Mouse (Mus musculus) cerebellum, adult 2 months (tissue): ENCODE measurements around the gene Habp2. TPM values are rescaled to one million over a fixed set of nuclear protein-coding genes. Genes with fewer than 3 reads are reported as not detected.
A peak's percentile ranks its signal among the peaks of the same experiment; 100 is the strongest.

ENCODE experiments used
- DNase-seq, 2 experiments: peaks; one replicate each; pipeline ENCODE4 v3.0.0; 2021
- H3K27ac ChIP-seq: fragments of 200-500 bp; 2 replicates; pipeline ENCODE4 v1.5.1; 2012; ENCODE audit warnings: low read length, control low read depth, inconsistent platforms; ENCODE audit not compliant: insufficient read depth
- H3K27me3 ChIP-seq: fragments of 200-500 bp; 2 replicates; pipeline ENCODE4 v1.6.1; 2012; ENCODE audit warnings: inconsistent platforms, mild to moderate bottlenecking, low read length, moderate library complexity; ENCODE audit not compliant: control insufficient read depth, insufficient read depth
- H3K4me1 ChIP-seq: fragments of 200-500 bp; 2 replicates; pipeline ENCODE4 v1.6.1; 2011; ENCODE audit warnings: low read length; ENCODE audit not compliant: control insufficient read depth, insufficient read depth
- H3K4me3 ChIP-seq: fragments of 200-500 bp; replicated peaks from 2 replicates; pipeline ENCODE3; 2011; ENCODE audit warnings: mild to moderate bottlenecking, low read depth, low read length, control low read depth; ENCODE audit not compliant: insufficient read depth
- CTCF ChIP-seq: fragments of 200-500 bp; IDR thresholded peaks from 2 replicates; pipeline ENCODE4 v1.5.1; 2011; ENCODE audit warnings: low read depth, mild to moderate bottlenecking, control low read depth, low read length, moderate library complexity, borderline replicate concordance; ENCODE audit not compliant: insufficient read depth
- POLR2A ChIP-seq: fragments of 200-500 bp; IDR thresholded peaks from 2 replicates; pipeline ENCODE4 v1.6.1; 2011; ENCODE audit warnings: low read length, control low read depth, borderline replicate concordance; ENCODE audit not compliant: insufficient read depth
- WGBS: fragments of 180-500 bp; shearing (Covaris S2); methylation state at CpG from one replicate; pipeline ENCODE4 v1.1.7; 2018; 5-methylcytosine and 5-hydroxymethylcytosine counted together
- polyA plus RNA-seq: library from polyadenylated mRNA; depleted of rRNA; stranded (reverse); fragments of >200 nt; gene quantifications from 2 replicates; pipeline ENCODE4 v1.2.3, GENCODE M21; 2012

The Habp2 gene
- polyA plus RNA-seq, 1 experiment: not detected

DNA sequence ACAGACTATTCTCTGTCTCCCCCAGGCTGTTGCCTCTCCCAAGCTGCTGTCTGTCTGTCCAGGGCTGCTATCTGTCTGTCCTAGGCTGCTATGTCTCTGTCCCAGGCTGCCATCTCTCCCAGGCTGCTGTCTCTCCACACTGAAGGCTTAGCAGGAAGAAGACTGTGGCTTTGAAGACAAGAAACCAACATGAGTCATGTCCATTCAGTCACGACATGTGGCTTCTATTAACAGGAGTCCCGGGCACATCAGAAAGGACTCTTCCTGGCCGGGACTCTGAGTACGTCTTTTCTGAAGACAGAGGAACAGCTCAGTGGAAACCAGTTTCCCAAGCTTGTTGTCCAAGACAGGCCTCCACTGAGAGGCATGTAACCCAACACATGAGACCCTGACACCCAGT lies 1.7 kb upstream of the Habp2 start:
- no peak overlapping the region for H3K27ac ChIP-seq
- no peaks in the 10 kb centered on the region; the same call in 1 of the 2 replicates for H3K4me1 ChIP-seq
- no peak for DNase-seq
- no peak overlapping the region for H3K4me3 ChIP-seq
- no peaks in the 10 kb centered on the region for H3K27me3 ChIP-seq
- 83% methylated on average over 4 of the region's 4 CpGs for WGBS
- TF ChIP-seq CTCF (no peak), POLR2A (no peak)

DNA sequence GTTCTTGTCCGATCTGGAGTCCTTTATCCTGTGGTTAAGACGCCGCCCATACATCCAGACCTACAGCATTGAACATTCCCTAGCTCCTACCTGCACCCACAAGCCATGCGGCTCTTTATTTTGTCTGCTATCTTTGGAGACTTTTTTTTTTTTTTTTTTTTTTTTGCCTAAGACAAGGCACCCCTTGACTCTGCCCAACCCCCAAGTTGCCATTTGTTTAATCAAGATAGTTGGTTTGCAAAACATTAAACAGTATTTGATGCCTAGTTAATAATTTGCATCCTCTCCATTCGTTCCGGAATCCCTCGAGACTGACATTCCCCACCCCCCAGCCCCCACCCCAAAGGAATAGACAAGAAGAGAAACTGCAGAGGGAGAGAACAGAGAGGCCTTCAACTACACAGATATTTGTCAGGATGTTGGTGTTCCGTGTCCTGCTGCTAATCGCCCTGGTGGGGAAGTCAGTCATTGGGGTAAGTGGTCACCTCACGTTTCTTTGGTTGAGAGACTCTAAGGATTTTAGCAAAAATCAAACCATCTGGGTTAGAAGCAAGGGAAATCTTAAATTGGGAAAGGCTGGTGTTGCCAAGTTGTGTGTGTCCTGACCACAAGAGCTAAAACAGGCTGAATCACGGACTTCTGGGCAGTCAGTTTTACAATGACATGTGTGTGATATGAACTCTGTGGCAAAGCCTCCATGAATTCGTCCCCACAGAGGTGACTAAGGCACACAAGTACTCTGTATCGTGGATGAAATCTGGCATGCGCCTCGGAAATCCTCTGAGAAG lies 837 bp downstream of the Habp2 start:
- TF ChIP-seq POLR2A: no peak
- Histone ChIP-seq H3K4me1 (no peaks in the 10 kb centered on the region; the same call in 1 of the 2 replicates), H3K27me3 (no peaks in the 10 kb centered on the region), H3K27ac (no peak overlapping the region), H3K4me3 (no peak overlapping the region)
- no peak for DNase-seq
- 85% methylated on average over 15 of the region's 15 CpGs for WGBS

DNA sequence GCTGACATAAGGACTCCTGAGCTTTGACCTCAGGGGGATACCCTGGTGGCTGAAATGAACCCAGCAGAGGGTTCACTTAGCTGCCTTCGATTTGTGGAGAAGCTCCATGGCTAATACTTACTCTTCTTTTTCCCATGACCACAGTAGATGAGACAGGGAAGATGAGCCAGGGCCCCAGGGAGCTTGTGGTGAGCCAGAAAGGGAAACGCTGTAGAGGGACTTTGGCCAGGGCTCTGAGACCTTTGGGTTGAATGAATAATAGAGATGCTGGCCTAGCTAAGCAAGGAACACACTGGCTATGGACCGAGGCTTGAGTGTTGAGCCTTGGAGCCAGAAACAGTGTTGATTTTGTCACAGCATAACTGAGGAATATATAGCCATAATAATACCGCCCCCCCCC lies 1.5 kb downstream of the Habp2 start:
- Histone ChIP-seq H3K27me3 (no peaks in the 10 kb centered on the region), H3K27ac (no peak overlapping the region), H3K4me1 (no peaks in the 10 kb centered on the region; the same call in 1 of the 2 replicates), H3K4me3 (no peak overlapping the region)
- no peak for TF ChIP-seq CTCF
- TF ChIP-seq POLR2A: no peak
- 37% methylated on average over 4 of the region's 4 CpGs for WGBS
- no peak for DNase-seq

DNA sequence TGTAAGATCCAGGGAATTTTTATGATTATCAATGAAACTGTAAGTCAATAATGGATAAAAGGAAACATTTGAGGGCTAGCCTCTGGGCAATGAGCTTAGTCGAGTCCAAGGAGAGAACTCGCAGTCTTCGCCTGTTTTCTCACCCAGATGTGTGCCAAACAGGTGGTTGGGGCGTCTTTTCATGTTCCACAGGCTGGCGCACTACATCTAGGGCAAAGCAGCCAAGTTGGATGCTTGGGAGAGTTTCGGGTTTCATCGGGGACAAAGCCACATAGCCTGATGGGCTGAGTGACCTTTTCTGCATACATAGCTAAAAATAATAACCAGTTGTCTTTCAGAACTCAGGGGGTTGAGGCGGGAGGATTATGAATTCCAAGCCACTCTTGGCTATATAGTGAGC lies 2.7 kb downstream of the Habp2 start:
- Histone ChIP-seq H3K4me3 (no peak overlapping the region), H3K4me1 (no peaks in the 10 kb centered on the region; the same call in 1 of the 2 replicates), H3K27ac (no peak overlapping the region), H3K27me3 (no peaks in the 10 kb centered on the region)
- no peak for DNase-seq
- TF ChIP-seq CTCF (no peak), POLR2A (no peak)
- 84% methylated on average over 8 of the region's 8 CpGs for WGBS

DNA sequence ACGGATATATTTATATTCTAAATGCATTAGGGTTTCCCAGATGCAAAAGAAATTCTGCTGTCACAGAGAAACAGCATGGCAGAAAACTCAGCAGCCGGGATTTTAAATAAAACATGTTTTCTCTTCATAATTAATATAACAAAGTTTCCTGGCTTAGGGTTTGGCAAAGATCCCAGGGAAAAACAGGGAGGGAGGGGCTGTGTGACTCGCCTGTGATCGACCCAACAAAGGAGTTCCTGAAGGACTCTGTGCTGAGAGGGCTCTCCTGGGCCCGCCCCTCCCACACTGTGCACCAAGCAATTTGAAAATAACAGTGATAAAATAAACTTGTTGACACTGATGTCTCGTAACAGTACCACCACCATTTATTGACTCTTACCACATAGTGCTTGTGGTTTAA lies 5.0 kb downstream of the Habp2 start:
- H3K4me3 ChIP-seq: no peak overlapping the region
- no peaks in the 10 kb centered on the region for H3K27me3 ChIP-seq
- WGBS: 61% methylated on average over 6 of the region's 6 CpGs
- H3K27ac ChIP-seq: no peak overlapping the region
- no peak for TF ChIP-seq POLR2A
- TF ChIP-seq CTCF: no peak
- peaks cover 3% of the 10 kb centered on the region; the same call in 1 of the 2 replicates for H3K4me1 ChIP-seq
- DNase-seq: no peak

DNA sequence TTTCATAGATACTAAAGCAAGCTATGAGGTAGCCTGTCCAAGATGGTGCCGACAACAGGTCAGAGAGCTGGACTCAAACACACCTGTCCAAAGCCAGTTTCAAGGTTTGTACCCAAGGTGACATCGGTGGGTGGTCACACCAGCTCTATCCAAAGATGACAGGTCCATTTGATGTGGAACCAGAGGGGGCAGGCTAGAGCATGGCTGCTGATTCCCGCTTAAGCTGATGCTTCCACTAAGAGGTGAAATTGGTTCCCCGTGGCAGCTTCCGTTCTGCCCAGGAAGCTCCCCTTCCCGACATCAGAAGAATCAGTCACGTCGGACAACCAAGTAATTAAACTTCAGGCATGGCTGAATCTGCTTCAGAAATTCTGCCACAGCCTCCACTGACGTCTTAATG lies 5.4 kb downstream of the Habp2 start:
- TF ChIP-seq CTCF (no peak), POLR2A (no peak)
- 57% methylated on average over 9 of the region's 9 CpGs for WGBS
- peaks cover 3% of the 10 kb centered on the region; the same call in 1 of the 2 replicates for H3K4me1 ChIP-seq
- H3K27me3 ChIP-seq: no peaks in the 10 kb centered on the region
- H3K27ac ChIP-seq: no peak overlapping the region
- no peak overlapping the region for H3K4me3 ChIP-seq
- DNase-seq: no peak

DNA sequence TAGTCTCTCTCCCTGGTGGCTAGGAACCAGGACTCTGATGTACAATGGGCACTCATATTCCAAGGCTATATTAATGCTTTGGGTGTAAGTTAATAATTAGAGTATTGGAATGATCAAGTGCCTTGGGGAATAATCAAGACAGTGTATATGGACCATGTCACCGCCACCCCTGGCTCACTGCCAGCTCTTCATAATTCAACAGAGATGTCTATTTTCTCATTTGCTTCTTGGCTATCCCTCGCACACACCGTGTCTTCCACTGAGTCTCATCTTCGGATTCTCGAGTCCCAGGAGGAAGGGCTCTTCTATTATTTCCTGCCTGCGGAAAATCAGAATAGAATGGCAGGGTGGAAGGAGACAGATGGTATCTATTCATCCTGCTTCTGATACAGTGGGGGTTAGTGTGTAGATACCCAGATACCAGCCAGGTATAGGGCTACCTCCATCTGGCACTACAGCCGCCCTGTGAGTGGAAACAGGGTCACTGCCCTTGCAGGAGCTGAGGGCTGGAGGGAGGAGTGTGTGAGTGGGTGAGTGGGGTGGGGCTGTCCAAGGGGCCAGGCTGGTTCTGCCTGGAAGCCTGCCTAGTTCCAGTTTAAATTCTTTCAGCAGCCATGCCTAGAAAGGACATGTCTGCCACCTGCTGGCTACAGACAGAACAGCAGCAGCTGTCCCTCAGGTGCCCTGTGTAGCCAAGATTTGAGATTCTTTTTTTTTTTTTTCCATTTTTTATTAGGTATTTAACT lies 7.9 kb downstream of the Habp2 start:
- 5% methylated on average over 7 of the region's 7 CpGs for WGBS
- DNase-seq: peak; percentile 89 to 93
- Histone ChIP-seq H3K4me3 (no peak overlapping the region), H3K27ac (no peak overlapping the region), H3K27me3 (no peaks in the 10 kb centered on the region), H3K4me1 (peaks cover 3% of the 10 kb centered on the region; the same call in 1 of the 2 replicates)
- peak; percentile 78 for TF ChIP-seq CTCF
- TF ChIP-seq POLR2A: no peak

DNA sequence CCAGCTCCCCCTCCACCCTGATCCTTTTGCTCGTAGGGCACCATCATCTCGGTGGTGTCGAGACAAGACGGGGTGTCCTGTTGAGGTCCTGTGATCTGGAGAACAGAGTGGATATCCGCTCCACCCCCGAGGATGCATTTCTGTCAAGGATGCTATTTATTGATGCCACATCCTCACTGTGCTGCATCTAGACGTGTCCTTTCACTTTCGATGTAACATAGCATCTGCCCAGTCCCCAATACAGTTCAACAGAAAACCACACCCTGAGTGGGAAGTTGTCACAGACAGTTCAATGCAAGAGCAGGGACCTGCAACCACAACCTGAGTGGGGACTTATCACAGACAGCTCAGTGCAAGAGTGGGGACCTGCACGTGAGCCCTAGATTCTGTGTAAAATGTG lies 9.7 kb downstream of the Habp2 start:
- no peak for DNase-seq
- Histone ChIP-seq H3K4me1 (peaks cover 3% of the 10 kb centered on the region; the same call in 1 of the 2 replicates), H3K27ac (no peak overlapping the region), H3K27me3 (no peaks in the 10 kb centered on the region), H3K4me3 (no peak overlapping the region)
- TF ChIP-seq CTCF (no peak), POLR2A (no peak)
- WGBS: 80% methylated on average over 9 of the region's 9 CpGs
